Mouse (Mus musculus) erythroblast, adult 5-6 weeks (primary cell): Measurements from ENCODE around the gene Mcm2. TPM values are rescaled to one million over a fixed set of nuclear protein-coding genes. Genes with fewer than 3 reads are reported as not detected.

Source experiments
- ATAC-seq: replicated peaks from 2 replicates; pipeline ENCODE4 v1.8.0; 2016; ENCODE audit warnings: moderate number of reproducible peaks, mild to moderate bottlenecking, moderate TSS enrichment, inconsistent platforms; ENCODE audit not compliant: poor library complexity, low FRiP score, severe bottlenecking
- total RNA-seq, 2 experiments: library from RNA; stranded (forward) in 1 of 2; stranded (reverse) in 1 of 2; fragments of 150-400 nt in 1 of 2; fragments of 200-764, 138-1000 nt in 1 of 2; gene quantifications; 2 replicates each; pipeline versions ENCODE4 v1.2.3 to v1.2.4; 2015 to 2017; ENCODE audit warnings: low replicate concordance in 2 of 2

Mcm2 gene
- total RNA-seq, 2 experiments from 2014 or later = 30.6 to 78.5 TPM

DNA sequence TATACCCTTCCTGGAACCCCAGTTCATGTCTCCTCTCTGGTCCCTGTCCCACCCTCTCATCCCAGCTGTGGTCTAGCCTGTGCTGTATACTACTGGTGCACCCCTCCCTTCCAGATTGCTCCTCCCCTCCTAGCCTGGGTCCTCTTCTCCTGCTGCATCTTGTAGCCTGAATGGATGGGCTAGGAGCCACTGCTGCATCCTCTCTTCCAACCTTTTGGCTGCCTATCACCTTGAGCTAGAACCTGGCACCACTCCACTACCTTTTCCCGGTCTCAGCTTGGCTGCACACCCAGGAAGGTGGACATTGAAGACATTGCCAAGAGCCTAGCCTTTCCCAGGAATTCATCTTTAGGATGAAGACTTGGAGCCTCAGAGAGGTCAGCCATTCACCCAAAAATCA is 29.4 kb upstream of the Mcm2 start:
- ATAC-seq = peak; percentile 4; the same call in 1 of the 2 replicates

DNA sequence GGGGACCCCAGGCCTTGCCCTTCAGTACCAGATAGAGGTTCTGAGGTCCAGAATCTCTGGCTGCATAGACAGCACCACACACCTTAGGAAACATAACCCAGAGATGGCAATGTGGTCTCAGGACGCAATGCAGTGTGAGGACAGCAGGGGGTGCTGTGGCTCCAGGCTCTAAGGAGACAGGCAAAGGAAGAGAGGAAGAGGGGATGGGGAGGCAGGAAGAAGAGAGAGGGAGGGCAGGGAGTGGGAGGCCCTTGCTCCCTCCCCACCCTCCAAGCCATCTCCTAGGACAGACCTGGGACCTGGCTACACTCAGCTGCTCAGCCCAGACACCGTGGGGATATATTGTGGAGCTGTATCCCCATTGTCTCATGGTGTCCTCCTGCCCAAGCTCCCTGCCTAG is 29.0 kb upstream of the Mcm2 start:
- ATAC-seq = peak; percentile 72

GRCm38 (mm10) chr6:88926870-88927269 is 28.3 kb upstream of the Mcm2 start:
- ATAC-seq = no peak

DNA sequence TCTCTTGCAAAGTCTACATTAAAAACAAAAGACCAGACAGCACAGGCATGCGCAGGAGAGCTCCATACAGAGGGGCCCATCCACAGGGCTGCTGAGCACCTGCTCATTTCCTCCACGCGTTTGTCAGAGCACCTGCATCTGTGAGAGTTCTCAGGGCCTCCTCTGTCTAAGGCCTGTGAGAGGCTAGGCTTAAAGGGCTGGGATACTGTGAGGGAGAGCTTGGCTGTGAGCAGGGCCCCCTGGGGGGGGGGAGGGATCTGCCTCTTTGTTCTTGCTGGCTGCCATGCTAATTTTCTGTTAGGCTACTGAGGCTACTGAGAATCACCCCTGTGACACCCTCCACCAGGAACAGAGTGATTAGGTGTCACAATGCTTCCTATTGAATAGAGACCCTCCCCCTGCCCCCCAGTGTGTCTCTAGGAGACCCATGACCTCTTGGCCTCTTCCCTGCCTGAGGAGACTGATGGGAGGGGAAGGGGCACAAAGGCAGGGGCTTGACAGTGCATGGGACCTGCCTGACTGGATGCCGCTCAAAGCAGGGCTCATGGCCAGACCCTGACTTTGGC is 27.1 kb upstream of the Mcm2 start:
- no peak for ATAC-seq

GRCm38 (mm10) chr6:88924502-88925275 is 26.1 kb upstream of the Mcm2 start:
- no peak for ATAC-seq

GRCm38 (mm10) chr6:88918802-88919201 is 20.2 kb upstream of the Mcm2 start:
- ATAC-seq = no peak

- peak; percentile 67 for ATAC-seq
Measured at GRCm38 (mm10) chr6:88916153-88916552, 17.6 kb upstream of the Mcm2 start.

DNA sequence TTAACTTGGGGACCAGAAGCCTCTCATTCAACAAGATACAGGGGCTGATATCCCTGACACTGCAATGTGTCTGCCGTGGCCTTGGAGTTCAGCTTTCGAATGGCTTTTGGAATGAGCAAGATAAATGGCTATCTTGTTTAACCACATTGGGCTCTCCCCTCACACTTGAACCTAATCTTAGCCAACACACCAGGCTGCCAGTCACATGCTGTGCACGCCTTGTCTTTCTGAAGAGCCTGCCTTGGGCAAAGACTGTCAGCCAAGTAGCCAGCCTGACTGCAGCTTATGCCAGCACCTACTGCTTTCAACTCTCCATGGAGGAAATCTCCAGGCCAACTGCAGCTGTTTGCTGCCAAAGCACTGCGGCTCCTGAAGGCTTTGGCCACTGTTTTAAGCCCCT is 16.9 kb upstream of the Mcm2 start:
- ATAC-seq = peak; percentile 83

DNA sequence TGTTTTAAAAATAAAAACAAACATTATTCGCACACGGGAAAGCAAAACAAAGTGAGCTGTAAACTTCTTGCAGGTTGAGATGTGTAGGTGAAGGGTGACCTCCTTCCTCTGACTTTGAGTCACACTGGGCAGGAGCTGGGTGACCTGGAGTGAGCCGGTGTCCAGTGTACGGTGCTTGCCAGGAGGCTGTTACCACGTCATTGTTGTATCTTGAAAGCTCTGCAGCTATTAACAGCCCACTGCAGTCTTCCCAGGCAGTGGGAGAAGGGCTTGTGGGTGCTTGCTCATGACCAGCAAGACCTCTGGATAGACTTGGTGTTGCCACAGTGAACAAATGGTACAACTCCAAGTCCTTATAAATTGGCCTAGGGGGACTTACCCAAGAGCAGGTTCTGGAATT is 16.2 kb upstream of the Mcm2 start:
- ATAC-seq = no peak

DNA sequence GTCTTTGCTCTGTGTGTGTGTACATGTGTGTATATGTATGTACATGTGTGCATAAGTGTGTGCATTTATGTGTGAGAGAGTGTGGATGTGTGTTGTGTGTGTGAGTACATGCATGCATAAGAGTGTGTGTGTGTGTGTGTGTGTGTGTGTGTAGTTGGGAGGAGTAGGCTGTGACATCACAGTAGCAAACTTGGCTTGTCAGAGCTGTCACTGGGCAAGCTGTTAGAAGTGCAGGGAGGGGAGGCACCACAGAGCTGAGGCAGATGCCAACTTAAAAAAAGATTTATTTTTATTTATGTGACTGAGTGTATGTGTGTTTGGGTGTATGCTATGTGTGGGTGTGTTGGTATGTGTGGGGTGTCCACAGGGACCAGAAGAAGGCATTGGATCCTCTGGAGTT is 14.9 kb upstream of the Mcm2 start:
- no peak for ATAC-seq

- no peak for ATAC-seq
Measured at GRCm38 (mm10) chr6:88913022-88913421, 14.4 kb upstream of the Mcm2 start.

- no peak for ATAC-seq
Measured at GRCm38 (mm10) chr6:88909151-88909550, 10.6 kb upstream of the Mcm2 start.

GRCm38 (mm10) chr6:88906369-88907108 is 8.0 kb upstream of the Mcm2 start:
- peak; percentile 54 for ATAC-seq

DNA sequence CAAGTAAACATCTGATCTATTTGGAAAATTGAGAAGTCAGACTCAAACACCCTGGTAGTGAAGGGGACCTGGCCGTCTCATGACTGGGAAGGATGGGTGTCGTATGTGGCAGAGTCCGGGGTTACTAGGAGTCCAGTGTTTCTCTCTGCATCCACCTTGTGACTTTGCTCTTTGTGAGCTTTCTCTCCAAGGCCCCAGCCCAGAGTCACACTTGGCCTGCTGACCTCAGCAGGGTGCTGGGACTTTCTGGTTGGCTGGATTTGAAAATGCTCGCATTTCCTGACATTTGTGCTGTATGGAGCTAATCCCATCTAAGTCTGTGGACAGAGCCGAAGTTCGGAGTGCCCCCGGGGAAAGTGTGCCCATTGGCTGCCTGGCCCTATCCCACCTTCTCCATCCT is 6.5 kb upstream of the Mcm2 start:
- no peak for ATAC-seq

DNA sequence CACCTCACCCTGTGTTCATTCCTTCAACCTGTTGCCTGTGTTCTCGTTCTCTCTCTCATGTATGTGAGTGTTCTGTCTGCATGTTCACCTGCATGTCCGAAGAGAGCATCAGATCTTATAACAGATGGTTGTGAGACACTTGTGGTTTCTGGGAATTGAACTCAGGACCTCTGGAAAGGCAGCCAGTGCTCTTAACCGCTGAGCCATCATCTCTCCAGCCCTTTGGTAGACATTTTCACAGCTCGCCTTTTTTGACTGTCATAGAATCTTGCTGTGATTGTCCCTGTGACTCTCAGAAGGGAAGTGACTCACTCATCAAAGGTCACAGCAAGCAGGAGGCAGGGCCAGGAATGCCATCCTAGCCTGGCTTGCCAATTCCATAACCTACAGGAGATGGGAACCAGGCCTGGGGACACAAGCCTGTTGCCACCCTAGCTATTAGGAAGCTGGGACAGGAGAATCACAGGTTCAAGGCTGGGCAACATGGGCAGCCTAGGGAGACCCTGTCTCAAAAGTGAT is 5.9 kb upstream of the Mcm2 start:
- ATAC-seq = no peak

DNA sequence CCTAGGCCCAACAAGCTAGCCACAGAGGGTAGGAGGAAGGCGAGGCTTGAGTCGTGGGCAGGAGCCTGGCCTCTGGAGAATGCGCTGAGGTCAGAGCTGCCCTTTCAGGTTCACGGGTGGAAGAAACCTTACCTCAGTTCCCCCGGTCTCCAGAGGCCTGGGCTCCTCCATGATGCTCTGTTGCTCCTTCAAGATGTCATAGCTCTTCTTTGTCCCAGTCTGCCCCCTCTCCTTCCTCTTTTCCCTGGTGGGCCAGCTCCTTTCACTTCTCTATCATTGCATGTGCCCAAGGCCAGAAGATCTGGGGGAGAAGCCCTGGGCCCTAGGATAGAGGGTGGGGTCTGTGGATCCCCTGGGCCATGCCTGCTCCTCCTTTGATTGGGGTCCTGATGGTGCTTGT is 5.1 kb upstream of the Mcm2 start:
- ATAC-seq = no peak

- ATAC-seq = peak; percentile 75
Measured at GRCm38 (mm10) chr6:88901947-88902820, 3.6 kb upstream of the Mcm2 start, which contains the start of gene Tpra1. Gene Tpra1, plus strand, starts transcription at chr6:88902251.

- no peak for ATAC-seq
Measured at GRCm38 (mm10) chr6:88901471-88901870, 2.9 kb upstream of the Mcm2 start.

DNA sequence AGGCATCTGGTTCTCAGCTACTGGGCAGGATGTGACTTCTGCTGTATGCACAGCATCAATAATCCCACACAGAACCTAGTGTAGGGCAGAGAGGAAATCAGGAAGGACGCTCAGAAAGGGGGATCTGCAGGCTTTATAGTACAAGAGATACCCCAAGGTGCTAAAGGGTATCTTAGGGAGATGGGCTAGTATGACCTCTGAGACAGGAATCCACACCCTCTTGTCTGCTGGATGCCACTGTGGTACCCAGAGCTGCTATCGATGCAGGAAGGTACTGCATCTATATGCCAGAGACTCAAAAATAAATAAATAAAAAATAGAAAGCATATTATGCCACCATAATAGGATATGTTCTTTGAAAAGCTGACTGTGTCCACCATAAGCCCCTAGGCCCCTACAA is 1.0 kb upstream of the Mcm2 start:
- no peak for ATAC-seq

GRCm38 (mm10) chr6:88899086-88899485 is 506 bp upstream of the Mcm2 start:
- ATAC-seq = no peak
